Mouse (Mus musculus): ENCODE measurements around the gene Fam228b.

GRCm38 (mm10) chr12:4774895-4775587, 6.0 kb upstream of the Fam228b start:
- TF ChIP-seq EP300 (IDR thresholded peaks at IDR 0.05; ENCODE audit: insufficient read depth, low read depth, low read length) (no peak), CTCF (IDR thresholded peaks at IDR 0.05) (no peak), POLR2A (IDR thresholded peaks at IDR 0.05; ENCODE audit: insufficient read depth, low read depth, low read length) (no peak)

Data from heart, adult 2 months (tissue).